ENCODE assay signal across 8 mouse cellular contexts in the genomic region with DNA sequence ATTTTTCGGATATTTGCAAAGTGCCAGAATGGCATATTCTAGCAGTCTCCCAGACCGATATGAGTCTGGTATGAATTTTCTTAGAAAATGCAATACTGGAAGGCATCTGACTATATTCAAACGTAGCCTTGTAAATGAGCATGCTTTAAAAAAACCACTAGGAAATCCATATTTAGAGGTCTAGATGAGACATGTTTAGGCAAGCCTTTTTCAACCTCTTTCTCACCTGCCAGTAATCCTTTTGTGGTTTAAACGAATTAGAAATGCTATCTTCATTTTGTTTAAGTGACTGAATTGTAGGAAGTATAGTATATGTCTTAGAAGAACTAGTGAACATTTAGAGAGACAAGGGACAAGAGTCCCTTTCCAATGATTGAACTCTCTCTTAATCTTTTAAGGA. TPM values are rescaled to one million over a fixed set of nuclear protein-coding genes. Genes with fewer than 3 reads are reported as not detected.
DNase-seq lines count a peak whose midpoint lies in the region; ATAC-seq and TF ChIP-seq lines count a peak whose summit lies in the region.

No protein-coding gene starts in this region.

- H3K4me2 ChIP-seq in lung, embryonic 16.5 days (ENCODE audit: low read depth, low read length) = peak overlapping the region; percentile 93
- H3K4me2 ChIP-seq in limb, embryonic 11.5 days (ENCODE audit: low read depth, severe bottlenecking) = peak overlapping the region; percentile 83

- peak overlapping the region; percentile 87 for H3K9ac ChIP-seq in lung, embryonic 16.5 days (ENCODE audit: low read length)
- H3K9ac ChIP-seq in limb, embryonic 11.5 days (ENCODE audit: low read length) = peak overlapping the region; percentile 76

- 5% methylated on average over 4 of the region's 4 CpGs for WGBS in lung, embryonic 16.5 days
- 16% methylated on average over 4 of the region's 4 CpGs for WGBS in forebrain, embryonic 10.5 days
- 11% methylated on average over 4 of the region's 4 CpGs for WGBS in limb, embryonic 11.5 days
- 2% methylated on average over 4 of the region's 4 CpGs for WGBS in olfactory bulb, adult 2 months

- TF ChIP-seq CTCF in olfactory bulb, adult 2 months (IDR thresholded peaks at IDR 0.05; ENCODE audit: insufficient read depth, low read depth, low read length) = no peak

- TF ChIP-seq POLR2A in olfactory bulb, adult 2 months (IDR thresholded peaks at IDR 0.05; ENCODE audit: insufficient read depth, low read depth, low read length) = no peak

- H3K4me3 ChIP-seq in lung, embryonic 16.5 days (ENCODE audit: low read length) = peak overlapping the region; percentile 64
- peak overlapping the region; percentile 86 for H3K4me3 ChIP-seq in forebrain, embryonic 10.5 days
- H3K4me3 ChIP-seq in limb, embryonic 11.5 days (ENCODE audit: low read depth, low read length) = peak overlapping the region; percentile 78
- peak overlapping the region; percentile 85 for H3K4me3 ChIP-seq in olfactory bulb, adult 2 months (ENCODE audit: insufficient read depth, low read depth, low read length)

- no peaks in the 10 kb centered on the region for H3K27me3 ChIP-seq in lung, embryonic 16.5 days (ENCODE audit: control insufficient read depth, insufficient read depth, low read depth, low read length)
- H3K27me3 ChIP-seq in forebrain, embryonic 10.5 days (ENCODE audit: poor library complexity, severe bottlenecking) = no peaks in the 10 kb centered on the region
- no peaks in the 10 kb centered on the region for H3K27me3 ChIP-seq in limb, embryonic 11.5 days (ENCODE audit: control insufficient read depth, insufficient read depth, low read length)

- peak overlapping the region; percentile 87 for H3K27ac ChIP-seq in lung, embryonic 16.5 days (ENCODE audit: low read length)
- peak overlapping the region; percentile 93 for H3K27ac ChIP-seq in forebrain, embryonic 10.5 days
- H3K27ac ChIP-seq in limb, embryonic 11.5 days (replicated peaks; ENCODE audit: low read depth, low read length) = no peak overlapping the region
- no peak overlapping the region for H3K27ac ChIP-seq in olfactory bulb, adult 2 months (ENCODE audit: insufficient read depth, low read depth, low read length)

- no peaks in the 10 kb centered on the region; the same call in 1 of the 2 replicates for H3K36me3 ChIP-seq in lung, embryonic 16.5 days (ENCODE audit: control insufficient read depth, insufficient read depth, low read length)
- peaks cover 17% of the 10 kb centered on the region for H3K36me3 ChIP-seq in forebrain, embryonic 10.5 days (replicated peaks)
- no peaks in the 10 kb centered on the region for H3K36me3 ChIP-seq in limb, embryonic 11.5 days (ENCODE audit: control insufficient read depth, insufficient read depth, low read length)

- intact Hi-C loops in gastrocnemius, postnatal 36 days (cut with DNase I) = loop anchor here (2.0 to 5.0 kb wide), 2 partner anchors 47 to 95 kb away; no protein-coding TSS in a partner anchor

- H3K9me3 ChIP-seq in lung, embryonic 16.5 days (ENCODE audit: control insufficient read depth, low read length) = no peaks in the 10 kb centered on the region
- no peaks in the 10 kb centered on the region for H3K9me3 ChIP-seq in forebrain, embryonic 10.5 days
- H3K9me3 ChIP-seq in limb, embryonic 11.5 days (ENCODE audit: control insufficient read depth, low read length) = no peaks in the 10 kb centered on the region

- no peak for ATAC-seq in lung, embryonic 16.5 days (ENCODE audit: low read depth)
- no peak for ATAC-seq in limb, embryonic 11.5 days (ENCODE audit: insufficient number of reproducible peaks, low FRiP score, low TSS enrichment, low read depth)
- ATAC-seq in CD4-positive, CD25-positive, alpha-beta regulatory T cell, adult 4 months = no peak

- DNase-seq in lung, postnatal 25 days (ENCODE audit: low spot score) = no peak
- no peak for DNase-seq in forebrain, embryonic 10.5 days (ENCODE audit: extremely low spot score, low spot score)
- DNase-seq in limb, embryonic 11.5 days (ENCODE audit: low spot score) = no peak
- no peak for DNase-seq in gastrocnemius, postnatal 36 days
- no peak for DNase-seq in frontal cortex, postnatal 25 days (ENCODE audit: low spot score in 2 of 2)

- H3K4me1 ChIP-seq in lung, embryonic 16.5 days (replicated peaks; ENCODE audit: control insufficient read depth, insufficient read depth, low read length) = peaks cover 8% of the 10 kb centered on the region
- H3K4me1 ChIP-seq in forebrain, embryonic 10.5 days = peaks cover 25% of the 10 kb centered on the region
- H3K4me1 ChIP-seq in limb, embryonic 11.5 days (ENCODE audit: control insufficient read depth, insufficient read depth, low read length) = no peaks in the 10 kb centered on the region
- no peaks in the 10 kb centered on the region for H3K4me1 ChIP-seq in olfactory bulb, adult 2 months (ENCODE audit: control insufficient read depth, insufficient read depth, low read length)

RNA-seq across cellular contexts. Expression of a gene that starts 1.1 kb away (rescaled TPM):
- 14.8 and 16.0 TPM in 2 replicates for polyA plus RNA-seq in lung, embryonic 16.5 days (2015; fragmentation: Nextera tagmentation; extraction: Ambion mirVana)
- polyA plus RNA-seq in forebrain, embryonic 10.5 days (2016; fragmentation: Nextera tagmentation; extraction: Ambion mirVana) = 16.7 and 18.2 TPM in 2 replicates
- polyA plus RNA-seq in limb, embryonic 11.5 days (2014; fragmentation: Nextera tagmentation; extraction: Ambion mirVana) = 15.9 and 18.6 TPM in 2 replicates
- polyA plus RNA-seq in olfactory bulb, adult 2 months (2012; ENCODE audit: insufficient read depth, insufficient read length, low replicate concordance, missing spikeins) = 103 TPM in 1 of 2 replicates, not detected in the other
- total RNA-seq in gastrocnemius, postnatal 36 days (2021) = 1 to 10 TPM; 5.9 to 7.0 TPM
- polyA plus RNA-seq in CD4-positive, CD25-positive, alpha-beta regulatory T cell, adult 4 months (2017; shearing (Covaris generic)) = 10 to 100 TPM; 37.5 to 47.8 TPM

RNA-seq across cellular contexts. Expression of a gene that starts 1.2 kb away (rescaled TPM):
- polyA plus RNA-seq in lung, embryonic 16.5 days (2015; fragmentation: Nextera tagmentation; extraction: Ambion mirVana) = 33.1 and 33.8 TPM in 2 replicates
- polyA plus RNA-seq in forebrain, embryonic 10.5 days (2016; fragmentation: Nextera tagmentation; extraction: Ambion mirVana) = 32.5 and 34.5 TPM in 2 replicates
- 35.3 and 40.6 TPM in 2 replicates for polyA plus RNA-seq in limb, embryonic 11.5 days (2014; fragmentation: Nextera tagmentation; extraction: Ambion mirVana)
- polyA plus RNA-seq in olfactory bulb, adult 2 months (2012; ENCODE audit: insufficient read depth, insufficient read length, low replicate concordance, missing spikeins) = 109 TPM in 1 of 2 replicates, not detected in the other
- 10 to 100 TPM; 10.9 to 14.8 TPM for total RNA-seq in gastrocnemius, postnatal 36 days (2021)
- polyA plus RNA-seq in CD4-positive, CD25-positive, alpha-beta regulatory T cell, adult 4 months (2017; shearing (Covaris generic)) = 10 to 100 TPM; 39.7 to 54.7 TPM

RNA-seq across cellular contexts. Expression of a gene that starts 19.8 kb away (rescaled TPM):
- 205 and 216 TPM in 2 replicates for polyA plus RNA-seq in lung, embryonic 16.5 days (2015; fragmentation: Nextera tagmentation; extraction: Ambion mirVana)
- 339 and 372 TPM in 2 replicates for polyA plus RNA-seq in forebrain, embryonic 10.5 days (2016; fragmentation: Nextera tagmentation; extraction: Ambion mirVana)
- polyA plus RNA-seq in limb, embryonic 11.5 days (2014; fragmentation: Nextera tagmentation; extraction: Ambion mirVana) = 280 and 311 TPM in 2 replicates
- not detected in 2 replicates for polyA plus RNA-seq in olfactory bulb, adult 2 months (2012; ENCODE audit: insufficient read depth, insufficient read length, low replicate concordance, missing spikeins)
- total RNA-seq in gastrocnemius, postnatal 36 days (2021) = under 1 TPM; 0.44 to 0.79 TPM
- 10 to 100 TPM; 16.4 to 27.2 TPM for polyA plus RNA-seq in CD4-positive, CD25-positive, alpha-beta regulatory T cell, adult 4 months (2017; shearing (Covaris generic))

Comparison
In these comparisons a context has a peak if more than half of its experiments do, and no peak if none do; other contexts are left out.
1. H3K27ac ChIP-seq: peak in lung, embryonic 16.5 days (single experiment) and forebrain, embryonic 10.5 days (single experiment); none in limb, embryonic 11.5 days (single experiment) and olfactory bulb, adult 2 months (single experiment).
2. Peak in every context shown above with its lines, with median percentiles within 50 percentile points of each other: H3K4me3 ChIP-seq.